Mouse (Mus musculus): Measurements from ENCODE around the gene Coq7.

Coq7 gene

DNA sequence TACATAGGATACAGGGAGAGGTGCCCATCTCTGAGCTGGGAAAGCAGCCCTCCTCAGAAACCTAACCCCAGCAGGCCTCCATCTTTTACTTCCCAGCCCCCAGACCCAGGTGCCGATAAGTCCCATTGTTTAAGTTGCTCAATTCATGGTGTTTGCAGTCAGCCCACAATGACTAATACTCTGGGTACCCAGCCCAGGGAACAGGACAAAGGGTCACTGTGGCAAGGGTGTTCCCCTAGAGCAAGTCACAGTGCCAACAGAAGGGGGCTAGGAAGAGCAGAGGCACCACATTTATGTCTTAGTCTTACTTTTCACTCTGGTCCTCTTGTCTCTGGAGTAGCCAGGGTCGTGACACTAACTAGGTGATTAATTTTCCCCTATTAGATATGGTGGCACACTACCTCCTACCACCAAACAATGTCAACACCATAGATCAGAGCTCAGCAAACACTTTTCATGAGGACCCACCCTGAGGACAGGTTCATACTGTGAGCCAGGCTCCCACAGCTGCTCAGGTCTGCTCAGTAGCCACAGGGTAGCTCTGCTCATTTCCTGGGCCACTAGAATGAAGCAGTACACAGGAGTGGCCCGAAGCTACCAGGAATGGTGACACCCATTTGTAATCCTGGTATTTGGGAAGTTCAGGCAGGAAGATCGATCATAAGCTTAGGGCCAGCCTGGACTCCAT is 38.1 kb downstream of the Coq7 start:
- DNase-seq (ENCODE audit: low read depth): no peak

DNA sequence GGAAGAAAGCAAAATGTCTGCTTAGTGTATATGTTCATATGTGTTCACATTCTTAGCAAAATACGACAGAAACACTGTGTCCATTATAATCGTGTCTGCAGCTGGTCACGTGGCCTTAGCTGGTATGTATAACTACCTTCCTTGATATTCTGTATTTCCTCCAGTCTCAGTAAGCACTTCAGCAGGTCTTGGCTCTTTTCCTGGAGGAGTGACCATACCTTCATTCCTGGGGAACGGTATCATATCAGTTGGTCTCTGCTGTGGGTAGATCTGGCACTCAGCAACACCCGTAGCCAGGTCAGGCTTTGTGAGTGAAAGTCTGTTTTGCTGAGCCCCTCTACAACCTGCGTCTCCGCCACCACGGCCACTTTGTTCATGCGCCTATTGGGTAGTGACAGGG is 39.3 kb downstream of the Coq7 start:
- no peak for DNase-seq (ENCODE audit: low read depth)

DNA sequence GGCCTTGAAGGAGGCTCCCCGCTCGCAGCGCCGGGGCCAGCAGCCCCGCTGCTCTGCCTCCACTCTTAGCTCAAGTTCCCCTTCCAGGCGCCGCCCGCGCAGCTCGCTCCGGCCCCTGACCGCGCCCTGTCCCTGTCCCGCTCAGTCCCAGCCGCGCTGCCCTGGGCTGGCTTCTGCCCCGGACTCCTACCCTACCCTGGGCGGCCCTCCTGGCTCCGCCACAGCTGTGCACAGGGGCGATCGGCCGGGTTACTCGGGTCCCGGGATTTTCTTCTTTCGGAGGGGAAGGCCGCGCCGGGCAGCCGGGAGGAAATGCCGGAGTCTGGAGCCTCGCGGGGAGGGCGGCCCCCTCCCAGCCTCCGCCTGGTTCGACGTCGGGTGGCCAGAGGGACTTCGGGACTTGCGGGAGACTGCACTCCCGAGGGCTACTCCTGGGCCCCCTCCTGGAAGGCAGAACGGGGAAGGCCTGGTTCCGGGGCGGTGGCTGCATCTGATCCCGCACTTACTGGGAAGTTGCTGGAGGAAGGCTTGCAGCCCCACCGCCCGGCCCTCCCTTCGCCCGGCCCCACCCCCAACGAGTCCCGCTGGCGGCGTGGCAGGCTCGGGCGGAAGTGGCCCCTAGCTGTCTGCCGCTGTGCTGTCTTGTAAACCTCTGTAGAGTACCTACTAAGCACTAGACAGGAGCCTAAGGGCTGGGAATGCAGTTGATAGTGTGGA is 41.6 kb downstream of the Coq7 start, which contains the start of gene Itpripl2:
Gene Itpripl2, minus strand, starts transcription at position 545 of the 717 bp plus-strand sequence.
- DNase-seq (ENCODE audit: low read depth): peak; percentile 19

DNA sequence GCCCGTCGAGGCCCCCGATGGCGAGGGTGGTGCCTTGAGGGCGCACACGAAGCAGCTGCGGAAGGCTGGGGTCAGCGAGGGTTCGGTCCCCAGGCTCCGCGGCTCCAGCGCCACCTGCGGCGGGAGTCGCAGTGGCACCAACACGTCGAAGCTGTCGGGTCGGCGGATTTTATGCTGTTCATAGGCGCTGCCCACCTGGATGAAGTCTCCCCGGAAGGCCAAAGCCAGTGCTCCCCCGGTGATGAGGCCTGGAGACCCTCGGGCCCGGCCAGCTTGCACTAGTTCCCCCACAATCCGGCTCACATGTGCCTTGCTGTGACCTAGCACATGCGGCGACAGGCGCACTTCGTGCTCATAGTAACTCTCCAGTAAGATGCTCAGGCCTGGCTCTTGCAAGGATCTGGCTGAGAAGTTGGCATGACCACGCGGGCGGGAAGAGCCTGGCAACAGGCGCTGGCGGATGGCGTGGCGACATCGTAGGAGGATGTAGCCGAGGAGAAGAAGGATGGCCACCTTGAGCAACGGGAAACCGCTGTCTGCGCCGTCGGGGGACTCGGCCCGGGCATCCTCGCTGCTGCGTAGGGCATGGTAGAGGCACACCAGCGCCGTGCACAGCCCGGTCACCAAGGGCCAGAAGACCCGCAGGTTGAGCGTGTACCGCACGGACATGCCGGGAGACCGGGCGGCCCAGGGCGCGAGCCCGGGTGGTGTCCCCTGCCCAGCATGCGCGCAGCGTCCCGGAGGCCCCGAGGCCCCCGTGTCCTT is 42.3 kb downstream of the Coq7 start:
- DNase-seq (ENCODE audit: low read depth): peak; percentile 9

DNA sequence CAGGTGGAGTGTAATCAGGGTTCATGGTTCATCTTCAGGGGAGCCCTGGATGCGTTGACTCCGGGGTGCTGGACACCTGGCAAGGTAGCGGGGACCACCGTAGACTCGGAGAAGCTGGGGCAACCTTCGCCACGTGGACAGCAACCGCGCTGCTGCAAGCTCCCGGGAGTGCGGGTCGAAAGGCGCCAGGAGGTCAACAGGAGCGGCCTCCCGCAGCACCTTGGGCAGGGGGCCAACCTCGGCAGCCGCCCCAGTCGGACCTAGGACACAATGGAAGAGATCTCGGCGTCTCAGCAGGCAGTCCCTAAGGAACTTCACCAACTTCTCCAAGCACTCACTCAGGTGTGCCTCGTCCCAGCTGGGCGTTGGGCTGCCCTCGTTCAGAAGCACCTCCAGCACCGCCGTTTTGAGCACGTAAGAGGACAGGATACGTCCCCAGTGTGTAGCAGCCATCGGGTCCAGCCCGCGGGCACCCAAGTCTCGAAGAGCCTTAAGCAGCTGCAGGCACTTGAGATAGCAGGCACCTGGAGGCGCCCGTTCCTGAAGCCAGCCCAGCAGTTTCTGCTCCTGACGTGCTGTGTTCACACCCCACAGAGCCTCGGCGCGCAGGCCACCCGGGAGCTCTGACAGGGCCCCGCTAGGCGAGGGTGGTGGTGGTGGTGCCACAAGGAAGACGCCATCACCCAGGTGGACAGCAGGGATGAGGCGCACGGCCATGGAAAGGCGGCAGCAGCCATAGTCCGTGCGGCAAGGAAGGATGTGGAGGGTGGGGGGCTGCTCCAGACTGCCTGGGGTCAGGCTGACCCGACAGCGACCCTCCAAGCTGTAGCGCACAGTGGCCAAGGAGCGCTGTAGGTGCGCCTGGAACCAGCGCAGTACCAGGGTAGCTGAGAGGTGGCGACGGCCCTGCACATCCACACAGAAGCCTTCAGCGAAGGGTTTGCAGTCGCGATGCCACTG is 43.2 kb downstream of the Coq7 start:
- DNase-seq (ENCODE audit: low read depth): no peak

DNA sequence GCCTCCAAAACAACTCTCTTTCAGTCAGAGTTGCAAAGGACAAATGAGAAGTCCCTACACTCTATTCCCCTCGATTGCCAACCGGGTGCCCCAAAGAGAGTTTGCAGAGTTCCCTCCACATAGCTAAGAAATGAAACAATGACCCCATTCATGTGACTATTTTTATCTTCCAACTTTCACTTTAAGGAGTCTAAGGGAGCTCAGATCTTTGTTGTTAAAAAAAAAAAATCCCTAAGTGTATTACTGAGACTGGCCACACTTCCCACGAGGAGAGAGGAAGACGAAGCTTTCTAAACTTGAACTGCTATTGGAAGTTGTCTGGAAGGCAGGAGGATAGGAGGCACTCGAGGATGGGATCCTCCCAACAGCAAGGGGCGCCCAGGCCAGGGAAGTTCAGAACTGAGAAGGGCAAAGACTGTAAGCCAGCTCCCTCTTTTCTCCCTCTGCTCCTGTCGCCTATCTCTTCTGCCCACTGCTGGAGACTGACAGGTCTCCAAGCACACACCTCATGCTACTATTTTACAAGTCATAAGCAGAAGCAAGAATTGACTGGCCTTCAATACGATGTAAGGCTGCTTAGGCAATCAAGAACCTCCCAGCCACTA is 45.0 kb downstream of the Coq7 start:
- DNase-seq (ENCODE audit: low read depth): no peak

DNA sequence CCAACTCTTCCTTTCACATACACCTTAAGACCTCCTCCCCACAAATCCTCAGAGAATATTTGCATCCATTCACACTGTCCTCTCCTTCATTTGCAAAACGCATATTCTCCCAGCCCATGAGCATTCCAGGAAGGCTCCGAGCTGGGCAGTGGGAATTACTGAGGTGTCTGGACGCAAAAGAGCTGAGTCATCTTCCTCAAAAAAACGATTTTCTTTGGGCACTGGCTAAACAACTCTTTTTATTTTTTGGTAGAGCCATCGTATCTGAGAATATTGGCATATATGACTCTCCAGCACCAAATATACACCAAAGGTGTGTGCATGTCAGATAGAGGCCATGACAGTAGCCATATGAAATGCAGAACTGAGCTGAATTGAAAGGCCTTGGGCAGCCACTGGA is 46.2 kb downstream of the Coq7 start:
- DNase-seq (ENCODE audit: low read depth): no peak

DNA sequence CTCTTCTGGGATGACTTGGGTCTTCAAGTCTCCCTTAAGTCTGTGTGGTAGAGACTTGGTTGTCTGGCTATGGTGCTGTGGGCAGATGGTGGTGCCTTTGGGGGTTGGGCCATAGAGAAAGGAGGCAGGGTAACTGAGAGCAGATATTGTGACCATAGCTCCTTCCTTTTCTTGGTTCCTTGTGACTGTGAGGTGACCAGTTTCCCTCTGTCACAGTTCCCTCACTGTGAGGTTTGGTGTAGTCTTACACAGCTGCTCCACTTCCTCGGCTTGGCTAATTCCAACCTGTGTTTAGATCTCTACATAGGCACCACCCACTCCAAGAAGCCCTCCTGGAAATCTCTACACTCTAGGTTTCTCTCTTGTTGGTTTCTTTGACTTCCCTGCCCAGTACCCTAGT is 49.2 kb downstream of the Coq7 start:
- no peak for DNase-seq (ENCODE audit: low read depth)

DNA sequence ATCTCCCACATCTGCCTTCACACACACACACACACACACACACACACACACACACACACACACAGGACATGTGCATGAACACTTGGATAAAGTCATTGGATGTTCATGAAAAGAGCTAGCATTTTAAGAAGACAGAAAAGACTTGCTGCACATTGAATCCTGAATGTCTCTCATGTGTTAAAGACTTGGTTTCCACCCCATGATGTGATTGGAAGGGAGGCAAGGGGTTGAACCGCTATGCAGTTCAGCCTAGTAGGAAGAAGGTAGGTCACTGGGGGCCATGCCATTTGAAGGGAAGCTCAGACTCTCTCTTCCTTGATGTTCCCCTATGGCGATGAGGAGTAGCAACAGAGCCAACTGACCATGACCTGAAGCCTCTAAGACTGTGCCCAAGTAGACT is 51.2 kb downstream of the Coq7 start:
- DNase-seq (ENCODE audit: low read depth): no peak

DNA sequence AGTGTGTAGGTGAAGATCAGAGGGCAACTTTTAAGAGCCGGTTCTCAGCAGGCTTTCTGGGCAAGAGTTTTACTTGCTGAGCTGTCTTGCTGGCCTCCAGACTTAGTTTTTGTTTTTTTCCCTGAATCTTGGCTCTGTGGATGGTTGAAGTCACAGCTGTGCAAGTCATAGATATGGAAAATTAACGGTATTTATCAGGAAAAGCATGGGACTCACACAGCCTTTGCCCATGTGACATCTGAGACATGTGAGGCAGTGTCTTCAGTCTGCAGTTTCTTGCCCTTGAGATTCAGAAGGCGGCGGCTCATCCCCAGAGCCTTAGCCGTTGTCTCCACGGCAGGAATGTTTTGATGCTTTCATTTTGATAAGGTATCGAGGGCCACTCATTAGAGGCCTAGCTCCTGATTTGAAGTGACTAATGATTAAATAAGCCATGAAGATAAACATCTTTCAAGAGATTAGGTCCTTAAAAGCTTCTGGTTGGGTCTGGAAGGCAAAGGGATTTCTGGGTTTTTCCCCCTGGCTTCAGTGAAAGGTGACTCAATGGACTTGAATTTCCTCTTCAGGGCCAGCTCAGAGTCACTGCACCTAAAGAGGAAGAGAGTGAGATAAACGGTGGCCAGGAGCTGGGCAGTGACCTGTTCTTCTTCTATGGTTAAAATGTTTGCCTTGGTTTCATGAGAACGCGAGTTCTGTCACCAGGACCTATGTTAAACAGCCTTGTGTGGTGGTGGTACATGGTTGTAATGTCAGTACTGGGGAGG is 51.9 kb downstream of the Coq7 start:
- no peak for DNase-seq (ENCODE audit: low read depth)

DNA sequence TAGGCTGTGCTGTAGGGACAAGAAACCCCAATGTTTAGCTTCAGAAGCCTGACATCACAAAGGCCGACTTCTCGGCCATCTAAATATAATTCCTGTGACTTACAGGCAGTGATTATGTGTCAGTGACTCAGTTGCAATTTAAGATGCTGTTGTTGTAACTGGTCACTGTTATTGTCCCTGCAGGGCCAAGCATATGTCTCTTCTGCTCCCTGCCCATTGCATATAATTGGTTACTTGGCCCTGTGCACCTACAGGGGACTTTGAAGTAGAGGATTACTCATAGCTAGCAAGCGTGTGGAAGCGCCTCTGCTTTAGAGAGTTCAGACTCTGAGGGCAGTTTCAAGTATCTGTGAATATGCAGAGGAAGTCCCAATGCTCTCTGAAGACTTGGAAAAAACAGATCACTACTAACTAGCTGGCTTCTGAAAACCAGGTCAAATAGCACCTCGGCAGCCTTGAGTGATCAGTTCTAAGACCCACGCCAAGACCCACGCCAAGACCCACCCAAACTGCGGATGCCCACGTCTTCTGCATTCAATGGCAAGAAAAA is 52.9 kb downstream of the Coq7 start:
- DNase-seq (ENCODE audit: low read depth): no peak

DNA sequence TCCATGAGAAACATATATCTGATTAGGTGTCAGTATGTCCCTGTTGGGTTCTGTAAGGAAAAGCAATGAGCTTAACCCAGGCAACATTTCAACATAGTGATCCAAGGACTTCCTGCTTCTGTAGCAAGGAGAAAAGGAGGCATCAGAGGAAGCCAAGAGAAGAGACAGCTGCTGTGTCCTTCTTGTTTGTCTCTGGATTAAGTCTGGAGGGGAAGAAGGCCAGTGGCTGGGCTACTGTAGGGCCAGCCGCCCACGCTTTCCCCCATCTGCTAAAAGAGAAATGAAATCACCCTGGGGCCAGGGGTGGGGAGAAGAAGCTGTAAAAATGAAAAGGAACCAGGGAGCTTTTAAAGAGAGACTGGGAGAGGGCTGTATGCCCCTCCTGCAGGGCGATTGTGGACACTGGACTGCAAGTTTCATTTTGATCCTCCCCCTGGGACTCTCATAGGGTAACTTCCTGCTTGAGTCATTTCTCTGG is 54.3 kb downstream of the Coq7 start:
- DNase-seq (ENCODE audit: low read depth): no peak

DNA sequence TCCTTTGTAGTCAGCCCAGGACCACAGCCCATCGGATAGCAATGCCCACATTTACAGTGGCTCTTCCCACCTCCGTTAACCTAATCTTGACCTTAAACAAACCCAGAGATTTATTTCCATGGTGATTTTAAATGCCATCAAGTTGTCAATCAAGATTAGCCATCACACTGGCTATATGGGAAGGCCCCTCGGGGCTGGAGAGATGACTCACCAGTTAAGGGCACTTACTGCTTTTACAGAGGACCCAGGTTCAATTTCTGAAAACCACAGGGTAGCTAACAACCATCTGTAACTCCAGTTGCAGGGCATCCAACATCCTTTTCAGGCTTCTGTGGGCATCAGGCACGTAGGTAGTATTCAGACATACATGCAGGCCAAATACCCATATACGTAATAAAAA is 56.7 kb downstream of the Coq7 start:
- no peak for DNase-seq (ENCODE audit: low read depth)

DNA sequence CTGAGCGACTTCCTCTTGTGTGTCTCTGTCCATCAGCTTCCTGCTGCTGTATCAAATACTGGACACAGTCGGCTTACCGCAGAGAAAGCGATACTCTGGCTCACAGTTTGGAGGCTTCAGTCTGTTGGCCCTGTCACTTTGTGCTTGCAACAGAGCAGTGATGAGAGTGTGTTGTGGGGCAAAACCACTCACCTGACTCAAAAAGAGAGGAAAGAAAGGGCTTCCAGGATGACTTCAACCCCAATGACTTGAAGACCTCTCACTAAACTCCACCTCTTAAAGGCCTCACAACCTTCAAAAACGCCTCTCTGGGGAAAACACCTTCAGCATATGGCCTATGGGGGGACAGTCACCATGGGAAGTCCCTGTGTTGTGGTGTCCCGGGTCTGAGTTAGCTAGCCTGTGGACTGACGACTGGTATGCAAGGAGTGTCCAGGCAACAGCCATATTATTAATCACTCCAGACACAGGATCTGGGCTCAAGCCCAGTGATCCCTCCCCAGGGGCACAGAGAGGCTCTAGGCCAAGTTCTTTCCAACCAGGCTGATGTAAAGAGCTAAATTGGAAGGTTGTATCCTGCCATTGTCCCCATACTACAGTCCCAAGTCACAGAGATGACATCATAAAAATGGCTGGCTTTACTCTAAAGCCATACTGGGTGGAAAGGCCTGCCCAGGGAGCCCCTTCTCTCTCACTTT is 58.0 kb downstream of the Coq7 start:
- no peak for DNase-seq (ENCODE audit: low read depth)

DNA sequence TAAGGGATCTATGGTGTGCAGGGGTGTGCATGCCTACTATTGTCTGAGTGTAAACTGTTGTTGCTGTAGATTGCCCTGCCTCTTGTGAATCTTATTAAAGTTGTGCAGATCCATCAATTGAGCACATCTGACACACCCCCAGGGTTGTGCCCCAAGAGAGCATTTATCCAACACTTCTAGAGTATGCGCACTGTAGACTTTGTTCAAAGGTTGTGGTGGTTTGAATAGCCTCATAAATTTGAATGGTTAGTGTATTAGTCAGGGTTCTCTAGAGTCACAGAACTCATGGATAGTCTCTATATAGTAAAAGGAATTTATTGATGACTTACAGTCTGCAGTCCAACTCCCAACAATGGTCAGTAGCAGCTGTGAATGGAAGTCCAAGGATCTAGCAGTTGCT is 60.3 kb downstream of the Coq7 start:
- DNase-seq (ENCODE audit: low read depth): no peak

DNA sequence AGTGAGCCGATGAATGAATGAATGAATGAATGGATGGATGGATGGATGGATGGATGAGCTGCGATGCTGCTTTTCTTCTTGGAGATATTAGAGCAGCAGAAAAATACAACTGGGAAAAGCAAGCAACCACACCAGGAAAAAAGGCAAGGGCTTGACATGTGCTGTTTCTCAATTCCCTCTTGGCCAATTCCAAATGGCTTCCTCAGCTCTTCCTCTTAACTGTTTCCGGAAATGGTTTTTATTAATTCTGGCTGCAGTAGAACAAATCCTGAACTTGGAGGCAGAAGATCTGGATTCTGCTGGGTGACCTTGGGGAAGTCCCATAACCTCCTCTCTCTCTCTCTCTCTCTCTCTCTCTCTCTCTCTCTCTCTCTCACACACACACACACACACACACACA is 65.1 kb downstream of the Coq7 start:
- DNase-seq (ENCODE audit: low read depth): no peak

DNA sequence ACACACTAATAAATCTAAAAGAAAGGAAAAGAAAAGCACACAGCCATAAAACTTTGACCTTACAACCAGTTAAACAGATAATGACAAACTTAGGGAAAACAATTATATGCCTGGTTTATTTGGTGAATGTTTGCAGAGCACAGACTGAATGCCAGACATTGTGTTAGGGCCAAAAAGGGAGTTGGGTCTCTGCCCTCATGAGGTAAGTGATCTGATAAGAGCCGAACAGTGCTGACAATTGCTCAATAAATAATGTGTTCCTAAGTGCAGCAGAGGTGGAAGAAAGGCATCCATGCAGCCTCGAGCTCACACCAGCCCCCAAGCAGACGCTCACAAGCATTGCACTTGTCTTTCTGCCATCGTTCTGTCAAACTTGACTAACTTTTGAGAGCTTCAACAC is 68.7 kb downstream of the Coq7 start:
- no peak for DNase-seq (ENCODE audit: low read depth)

DNA sequence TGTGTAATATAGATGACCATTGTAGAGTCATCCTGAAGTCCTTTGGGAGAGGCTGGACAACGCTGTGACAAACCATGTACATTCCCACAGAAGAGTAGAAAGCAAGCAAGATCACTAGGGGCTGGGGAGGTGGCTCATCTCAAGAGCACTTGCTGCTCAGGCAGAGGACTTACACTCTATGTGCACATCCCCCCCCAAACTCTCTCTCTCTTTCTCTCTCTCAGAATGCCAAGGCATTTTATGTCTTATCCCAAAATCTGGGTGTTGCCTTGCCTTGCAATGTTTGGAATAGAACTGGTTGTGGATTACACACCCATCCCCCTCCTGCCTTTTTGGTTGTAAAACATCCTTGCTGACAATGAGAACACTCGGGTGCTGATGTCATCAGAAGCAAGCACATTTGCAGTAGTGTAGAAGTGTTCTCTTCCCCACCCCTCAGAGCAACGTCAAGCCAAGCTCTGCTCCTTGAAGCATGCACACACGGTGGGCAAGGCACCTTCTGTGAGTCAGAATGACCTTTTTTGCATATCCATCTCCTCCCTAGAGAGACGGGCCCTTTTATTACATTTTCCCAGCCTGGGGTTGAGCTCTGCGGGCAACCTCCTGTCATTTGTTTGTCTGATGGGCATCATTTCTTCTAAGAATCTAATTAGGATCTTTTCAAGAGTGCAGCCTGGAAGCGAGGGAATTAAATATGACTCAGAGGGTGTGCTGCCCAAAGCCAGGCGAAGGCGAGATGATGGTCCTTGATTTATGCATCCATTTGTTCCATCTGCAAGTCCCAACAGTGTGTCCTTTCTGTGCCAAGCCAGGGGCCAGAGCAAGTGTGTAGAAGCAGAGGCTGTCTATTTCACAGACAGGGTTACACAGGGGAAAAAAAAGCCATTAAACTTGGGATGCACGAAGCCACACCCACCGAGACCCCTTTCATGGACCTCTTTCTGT is 70.1 kb downstream of the Coq7 start:
- no peak for DNase-seq (ENCODE audit: low read depth)

All from naive thymus-derived CD4-positive, alpha-beta T cell, adult 2 months (primary cell).